Mouse (Mus musculus) c-Kit-negative CD71-positive TER-119-positive erythroid progenitor cells, embryonic 14.5 days (primary cell): Measurements from ENCODE around the gene Mfsd4a.

Experiments
- DNase-seq: peaks from one replicate; pipeline ENCODE4 v3.0.0-alpha.2; 2013; ENCODE audit warnings: low read depth, low spot score

The Mfsd4a gene

DNA sequence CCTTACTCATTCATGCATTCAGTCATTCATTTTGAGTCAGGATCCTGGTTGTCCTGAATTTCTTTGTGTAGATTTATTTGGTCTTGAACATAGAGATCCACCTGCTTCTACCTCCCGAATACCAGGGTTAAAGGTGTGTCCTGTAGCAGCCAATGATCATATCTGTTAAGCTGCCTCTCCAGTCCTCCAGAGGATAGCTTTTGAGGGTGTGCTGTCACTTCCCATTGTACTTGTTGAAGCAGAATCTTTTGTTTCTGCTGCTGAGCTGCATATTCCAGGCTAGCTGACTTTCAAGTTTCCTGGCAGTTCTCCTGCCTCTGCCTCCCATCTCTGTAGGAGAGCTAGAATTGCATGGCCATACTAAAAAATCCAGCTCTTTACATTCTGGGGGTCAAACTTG lies 51.2 kb downstream of the Mfsd4a start:
- DNase-seq, result no peak

DNA sequence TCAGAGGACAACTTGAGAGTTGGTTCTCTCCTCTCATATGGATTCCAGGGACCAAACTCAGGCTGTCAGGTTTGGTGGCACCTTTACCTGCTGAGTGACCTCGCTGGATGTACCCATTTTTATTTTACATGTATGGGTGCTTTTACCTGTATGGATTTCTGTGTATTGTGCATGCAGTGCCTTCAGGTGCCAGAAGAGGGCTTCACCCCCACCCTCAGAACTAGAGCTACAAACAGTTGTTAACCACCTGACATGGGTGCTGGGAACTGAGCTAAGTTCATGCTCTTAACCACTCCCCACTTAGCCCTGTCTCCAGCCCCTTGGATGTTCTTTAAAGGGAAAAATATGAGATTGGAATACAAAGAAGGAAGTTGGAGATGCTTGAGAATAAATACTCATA lies 53.1 kb downstream of the Mfsd4a start:
- DNase-seq, result no peak

DNA sequence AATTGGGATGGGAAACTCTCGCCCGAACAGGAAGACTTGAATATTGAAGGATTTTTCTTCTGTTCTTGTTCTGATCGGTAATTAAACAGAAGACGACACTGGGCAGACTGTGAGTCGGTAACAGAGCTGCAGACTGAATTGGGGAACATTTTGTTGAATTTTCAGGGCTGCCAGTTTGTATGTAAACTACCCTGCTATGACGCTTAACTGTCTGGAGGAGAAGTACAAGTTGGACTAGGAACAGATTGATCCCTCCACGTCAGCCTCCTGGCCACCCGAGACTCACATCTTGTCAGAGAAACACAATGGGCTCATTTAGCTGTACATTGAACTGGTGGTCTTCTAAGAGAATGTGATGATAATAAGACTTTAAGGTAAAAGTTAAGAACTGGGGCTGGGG lies 55.0 kb downstream of the Mfsd4a start:
- DNase-seq, result no peak

DNA sequence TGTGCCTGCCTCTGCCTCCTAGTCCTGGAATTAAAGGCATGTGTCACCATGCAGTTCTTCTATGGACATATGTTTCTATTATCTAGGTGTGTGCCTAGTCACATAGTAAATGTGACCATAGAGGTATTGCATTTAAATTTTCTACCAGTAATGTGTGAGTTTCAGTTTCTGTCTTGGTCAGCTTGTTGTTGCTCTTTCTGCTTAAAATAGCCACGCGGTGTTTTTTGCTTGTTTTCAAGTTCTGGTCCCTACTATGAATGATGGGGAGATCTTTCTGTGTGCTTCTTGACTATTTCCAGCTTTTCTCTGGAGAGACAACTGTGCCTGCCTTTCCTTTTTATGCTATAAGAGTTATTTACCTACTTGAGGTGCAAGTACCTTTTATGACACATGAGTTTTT lies 56.1 kb downstream of the Mfsd4a start:
- DNase-seq, result no peak

DNA sequence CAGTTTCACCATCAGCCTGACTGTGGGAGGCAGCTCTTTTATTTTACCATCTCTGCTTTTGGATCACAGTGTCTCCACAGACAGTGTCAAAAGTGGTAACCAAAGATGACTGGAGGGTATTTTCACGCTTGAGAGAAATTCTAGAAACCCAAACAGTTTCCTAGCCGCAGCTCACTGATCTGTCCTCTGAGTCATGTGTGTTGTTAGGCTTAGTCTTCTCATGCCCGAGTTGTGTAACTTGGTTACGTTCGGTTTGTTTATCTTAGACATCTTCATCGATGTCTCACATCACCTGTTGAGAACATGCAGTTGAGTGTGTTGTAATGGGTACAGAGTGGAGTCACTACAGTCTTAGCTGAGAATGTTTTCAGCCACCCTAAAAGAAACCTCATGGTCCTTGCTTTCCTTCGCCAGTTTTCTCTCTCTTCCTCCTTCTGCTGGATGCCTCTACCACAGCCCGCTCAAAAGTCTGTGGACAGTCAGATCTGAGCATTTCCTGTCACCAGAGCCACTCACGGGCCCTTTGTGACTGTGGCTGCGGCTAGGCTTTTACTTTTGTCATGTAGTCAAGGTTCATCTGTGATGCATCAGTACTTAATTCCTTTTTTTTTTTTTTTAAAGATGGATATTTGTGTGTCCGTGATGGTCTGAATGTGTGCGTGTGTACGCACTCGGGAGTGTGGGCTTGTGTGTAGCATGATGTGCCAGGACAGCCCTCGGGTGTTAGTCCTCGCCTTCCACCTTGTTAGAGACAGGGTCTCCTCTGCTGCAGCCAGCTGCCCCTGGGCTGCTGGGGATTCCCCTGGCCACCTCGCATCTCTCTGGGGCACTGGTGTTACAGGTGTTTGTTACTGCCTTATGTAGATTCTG lies 57.0 kb downstream of the Mfsd4a start:
- no peak for DNase-seq

DNA sequence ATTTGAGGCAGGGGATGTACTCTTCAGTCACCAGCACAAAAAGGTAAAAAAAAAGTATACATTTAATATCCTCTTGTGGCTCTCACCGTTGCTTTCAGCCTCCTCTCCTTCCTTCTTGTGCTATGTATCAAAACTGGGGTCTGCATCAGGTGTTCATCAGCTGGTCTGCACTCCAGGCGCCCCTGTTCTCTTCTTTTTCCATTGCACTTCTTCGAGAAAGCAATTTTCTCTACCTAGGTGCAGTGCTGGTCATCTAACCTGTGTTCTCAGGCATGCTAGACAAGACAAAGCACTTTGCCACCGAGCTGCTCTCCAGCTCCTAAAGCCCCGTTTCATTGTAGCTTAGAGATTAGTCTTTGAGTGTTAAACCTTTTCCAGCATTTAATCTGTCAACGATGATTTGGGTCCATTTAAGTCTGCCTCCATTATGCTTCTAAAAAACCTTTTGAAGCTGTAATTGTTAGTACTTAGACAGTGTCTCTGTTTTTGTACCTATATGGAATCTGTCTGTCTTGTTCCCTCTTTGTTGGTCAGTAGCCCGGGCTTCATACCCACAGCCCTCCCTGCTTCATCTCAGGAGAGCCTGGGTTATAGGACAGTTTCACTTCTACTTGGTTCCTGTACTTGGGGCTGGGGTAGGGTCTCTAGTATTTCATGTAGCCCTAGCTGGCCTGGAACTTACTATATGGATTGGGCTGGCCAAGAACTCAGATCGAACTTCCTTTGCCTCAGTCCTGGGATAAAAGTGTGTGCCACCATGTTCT lies 58.8 kb downstream of the Mfsd4a start:
- DNase-seq, result no peak

DNA sequence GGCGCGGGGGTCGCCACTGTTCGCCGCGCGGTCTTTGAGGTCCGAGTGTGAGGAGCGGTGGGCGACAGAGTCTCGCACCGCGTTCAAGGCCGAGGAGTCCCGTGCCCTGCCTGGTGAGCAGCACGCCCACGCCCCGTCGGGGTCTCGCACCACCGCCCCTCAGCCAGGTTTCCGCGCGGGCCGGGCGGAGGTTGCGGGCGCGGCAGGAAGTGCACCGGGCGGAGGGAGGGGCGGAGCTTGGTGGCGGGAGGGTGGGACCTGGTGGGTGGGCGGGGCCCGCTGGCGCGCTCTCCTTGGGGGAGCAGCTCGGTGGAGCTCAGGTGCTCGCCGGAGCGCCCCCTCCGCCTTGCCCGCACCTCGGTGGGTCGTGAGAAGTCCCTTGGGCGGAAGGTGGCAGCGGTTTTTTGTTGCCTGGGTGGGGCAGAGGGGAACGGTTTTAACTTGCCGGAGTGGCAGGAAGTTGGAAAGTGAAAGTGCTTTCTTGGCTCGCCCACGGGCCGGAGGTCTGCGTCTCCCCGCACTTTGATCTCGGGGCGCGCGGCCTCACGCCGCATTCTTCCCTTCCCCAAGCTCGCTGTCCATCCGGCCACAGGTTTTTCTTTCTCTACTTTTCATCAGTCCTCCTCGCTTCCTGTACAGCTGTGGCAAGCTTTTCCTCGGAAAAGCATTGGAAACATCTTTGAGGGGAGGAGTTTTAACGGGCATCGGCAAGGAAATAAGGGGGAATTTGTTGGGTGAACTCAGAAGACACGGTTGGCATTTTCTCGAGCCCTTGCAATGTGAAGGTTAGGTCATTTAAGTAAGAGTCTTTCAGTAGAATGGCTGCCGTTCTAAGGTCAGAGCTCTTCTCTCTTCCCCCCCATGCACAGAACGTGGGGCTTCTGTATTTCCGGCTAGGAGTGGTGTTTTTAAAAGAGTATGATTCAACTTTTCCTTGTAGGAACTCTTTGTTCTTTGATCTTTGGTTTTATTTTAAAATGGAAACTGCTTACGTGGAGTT lies 59.7 kb downstream of the Mfsd4a start:
- peak; percentile 77 for DNase-seq

DNA sequence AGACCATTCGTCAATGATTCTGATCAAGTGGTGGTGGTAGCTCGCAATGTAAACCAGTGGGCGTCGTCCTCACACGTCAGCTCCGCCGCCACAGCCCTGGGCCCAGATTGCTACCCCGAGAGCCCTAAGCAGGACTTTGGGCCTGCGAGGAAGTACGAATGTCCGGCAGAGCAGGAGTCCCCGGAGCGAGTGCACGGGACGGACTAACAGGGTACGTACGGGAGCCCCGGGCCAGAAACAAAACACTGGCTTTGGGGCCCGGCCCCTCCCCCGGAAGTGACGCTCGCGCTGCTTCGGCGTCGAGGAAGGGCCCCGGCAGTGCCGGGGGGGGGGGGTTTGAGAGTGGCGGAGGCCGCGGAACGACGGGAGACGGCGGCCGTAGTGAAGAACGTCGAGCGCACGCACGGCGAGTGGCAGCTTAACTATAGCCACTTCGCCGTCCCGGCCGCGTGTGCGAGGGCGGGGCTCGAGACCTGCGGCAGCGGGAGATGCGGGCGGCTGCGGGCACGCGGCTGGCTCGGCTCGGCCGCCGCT lies 60.5 kb downstream of the Mfsd4a start, which contains the start of gene Elk4:
Gene Elk4, plus strand, starts transcription at position 326 of the 534 bp plus-strand sequence.
- peak; percentile 71 for DNase-seq

DNA sequence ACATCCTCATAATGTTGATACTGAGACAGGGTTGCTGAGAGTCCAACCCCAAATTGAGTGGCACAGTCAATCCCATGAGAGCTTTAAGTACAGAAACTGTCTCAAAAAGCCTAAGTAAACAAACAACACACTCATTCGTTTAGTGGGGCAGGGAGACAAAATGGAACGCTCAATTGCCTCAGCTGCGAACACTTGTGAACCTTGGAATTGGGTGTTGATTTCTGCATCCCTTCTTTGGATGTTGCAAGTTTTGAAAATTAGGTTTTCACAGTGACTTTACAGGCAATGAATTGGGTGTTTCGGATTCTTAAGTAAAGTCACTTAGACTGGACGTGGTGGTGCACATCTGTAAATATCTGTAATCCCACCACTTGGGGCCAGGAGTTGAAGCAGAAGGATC lies 61.1 kb downstream of the Mfsd4a start:
- no peak for DNase-seq

DNA sequence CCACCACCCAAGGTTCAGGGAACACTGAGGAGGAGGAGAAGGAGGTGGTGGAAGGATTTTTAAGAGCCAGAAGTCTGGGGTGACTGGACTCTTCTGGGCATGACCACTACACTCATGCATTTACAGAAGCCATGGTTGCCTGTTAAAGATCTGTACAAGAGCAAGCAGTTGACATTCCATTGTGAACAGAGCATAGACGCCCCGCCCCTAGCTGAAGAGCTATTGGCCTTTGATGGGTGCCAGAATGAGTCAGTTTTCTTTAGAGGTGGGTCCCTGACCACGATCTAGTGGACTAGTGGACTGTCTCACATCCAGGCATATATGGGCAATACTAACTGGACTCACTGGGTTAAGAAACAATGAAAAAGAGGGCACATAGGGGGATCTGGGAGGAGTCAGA lies 61.8 kb downstream of the Mfsd4a start:
- no peak for DNase-seq

DNA sequence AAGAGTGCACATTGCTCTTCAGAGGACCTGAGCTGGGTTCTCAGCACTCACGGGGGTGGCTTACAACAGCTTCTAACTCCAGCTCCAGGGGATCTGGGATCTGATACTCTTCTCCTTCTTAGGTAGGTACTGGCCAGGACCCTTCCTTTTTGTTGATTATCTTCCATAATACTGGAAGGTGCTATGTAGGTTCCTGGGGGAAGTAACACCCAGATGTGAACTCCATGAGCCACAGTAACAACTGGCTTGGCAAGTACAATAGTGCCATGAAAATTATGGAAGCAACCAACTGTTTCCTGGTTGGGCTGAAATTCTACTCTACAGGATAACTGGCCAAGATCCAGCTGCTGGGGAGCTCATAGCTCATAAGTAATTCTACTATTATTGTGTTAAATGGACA lies 62.4 kb downstream of the Mfsd4a start:
- DNase-seq, result no peak

DNA sequence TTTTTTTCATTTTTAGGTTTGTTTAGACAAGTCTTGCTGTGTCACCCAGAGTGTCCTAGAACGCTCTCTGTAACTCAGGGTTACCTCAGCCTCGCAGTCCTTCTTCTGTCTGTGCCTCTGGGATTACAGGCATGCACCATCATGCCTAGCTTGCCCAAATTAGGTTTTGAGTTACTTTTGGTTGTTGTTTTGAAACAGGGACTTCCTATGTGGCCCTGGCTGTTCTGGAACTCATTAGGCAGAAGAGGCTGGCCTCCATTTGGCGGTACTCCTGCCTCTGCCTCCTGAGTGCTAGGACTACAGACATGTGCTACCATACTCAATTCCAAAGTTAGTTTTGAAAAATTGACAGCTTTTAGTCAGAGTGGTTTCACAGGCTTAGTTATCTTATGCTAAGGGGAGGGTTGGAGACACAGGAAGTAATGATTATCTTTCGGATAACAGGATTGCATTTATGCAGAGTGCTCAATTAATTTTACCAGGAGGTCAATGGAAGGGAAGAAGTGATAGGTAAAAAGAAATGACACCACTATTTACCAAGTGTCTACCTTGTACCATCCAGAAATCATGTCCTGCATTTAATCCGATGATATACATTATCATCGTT lies 63.2 kb downstream of the Mfsd4a start:
- no peak for DNase-seq

DNA sequence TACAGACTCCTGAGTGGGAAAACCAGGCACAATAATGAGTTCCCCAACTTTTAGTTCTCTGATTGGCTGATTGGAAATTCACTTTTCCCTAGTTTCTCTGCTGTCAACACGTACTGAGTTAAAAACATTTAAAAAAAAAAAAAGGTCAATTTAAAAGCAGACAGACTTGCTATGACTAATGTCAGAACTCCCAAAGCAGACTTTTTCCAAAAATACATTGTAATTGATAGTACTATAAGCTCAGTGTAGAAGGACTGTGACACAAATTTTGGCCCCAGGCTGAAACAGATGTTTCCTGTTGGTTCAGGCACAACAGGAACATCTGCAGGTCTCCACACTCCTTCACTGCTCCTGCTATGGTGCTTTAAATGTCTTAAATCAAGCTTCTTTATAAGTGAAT lies 64.0 kb downstream of the Mfsd4a start:
- DNase-seq, result no peak

DNA sequence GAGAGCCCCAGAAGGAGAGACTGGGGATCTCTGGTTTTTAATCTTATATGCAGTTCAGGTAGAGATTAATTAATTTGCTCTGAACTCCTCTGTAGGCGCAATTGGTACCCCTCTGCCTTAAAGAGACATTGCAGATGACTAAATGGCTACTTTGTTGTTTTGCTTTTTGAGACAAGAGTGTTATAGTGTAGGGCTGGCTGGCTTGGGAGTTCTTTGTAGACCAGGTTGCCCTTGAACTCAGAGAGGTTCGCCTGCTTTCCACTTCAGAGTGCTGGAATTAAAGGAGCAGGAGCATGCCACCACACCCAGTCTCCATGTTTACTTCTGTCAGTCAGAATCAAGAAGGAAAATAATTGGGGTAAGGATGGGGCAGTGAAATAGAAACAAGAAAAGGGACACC lies 64.8 kb downstream of the Mfsd4a start:
- no peak for DNase-seq

DNA sequence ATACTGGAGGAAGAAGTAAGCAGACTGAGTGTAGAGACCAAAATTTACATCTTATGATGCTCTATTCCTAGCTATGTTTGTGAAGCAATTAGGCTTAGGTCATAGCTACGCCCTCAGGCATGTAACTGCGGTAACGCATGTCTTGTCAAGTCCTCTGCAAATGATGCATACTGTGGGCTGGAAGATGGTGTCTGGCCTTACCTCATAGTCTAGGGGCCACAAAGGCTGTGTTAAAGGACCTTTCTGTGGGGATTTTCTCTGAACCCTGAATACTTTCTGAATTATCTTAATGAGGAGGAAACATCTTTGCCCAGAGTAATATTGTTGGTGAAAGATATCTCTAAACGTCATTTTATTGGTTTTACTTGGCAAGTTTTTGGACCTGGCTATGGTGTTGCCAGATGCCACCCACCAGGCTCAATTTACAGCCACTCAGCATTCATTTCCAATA lies 66.0 kb downstream of the Mfsd4a start:
- DNase-seq, result no peak

DNA sequence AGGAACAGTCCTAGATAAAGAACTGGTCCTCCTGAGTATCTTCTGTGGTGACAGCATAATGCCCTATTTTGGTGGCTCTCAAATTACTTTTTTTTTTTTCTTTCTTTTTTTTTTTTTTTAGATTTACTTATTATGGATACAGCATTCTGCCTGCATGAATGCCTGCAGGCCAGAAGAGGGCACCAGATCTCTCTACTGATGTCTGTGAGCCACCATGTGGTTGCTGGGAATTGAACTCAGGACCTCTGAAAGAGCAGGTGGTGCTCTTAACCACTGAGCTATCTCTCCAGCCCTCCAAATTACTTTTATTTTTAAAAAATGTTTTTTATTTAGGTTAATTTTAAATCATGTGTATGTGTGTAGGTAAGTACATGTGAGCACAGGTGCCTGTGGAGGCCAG lies 67.4 kb downstream of the Mfsd4a start:
- no peak for DNase-seq

DNA sequence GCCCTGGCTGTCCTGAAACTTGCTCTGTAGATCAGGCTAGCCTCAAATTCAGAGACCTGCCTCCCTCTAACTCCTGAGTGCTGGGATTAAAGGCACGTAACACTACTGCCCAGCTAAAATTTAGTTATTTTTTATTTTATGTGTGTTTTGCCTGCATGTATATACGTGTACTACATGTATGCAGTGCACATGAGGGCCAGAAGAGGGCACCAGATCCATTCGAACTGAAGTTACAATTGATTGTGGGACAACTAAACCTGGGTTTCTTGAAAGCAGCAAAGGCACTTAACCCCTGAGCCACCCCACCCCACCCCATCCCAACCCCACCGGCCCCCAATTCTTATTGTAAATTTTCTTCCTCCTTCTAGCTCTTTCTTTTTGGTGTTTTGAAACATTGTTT lies 72.8 kb downstream of the Mfsd4a start:
- no peak for DNase-seq

DNA sequence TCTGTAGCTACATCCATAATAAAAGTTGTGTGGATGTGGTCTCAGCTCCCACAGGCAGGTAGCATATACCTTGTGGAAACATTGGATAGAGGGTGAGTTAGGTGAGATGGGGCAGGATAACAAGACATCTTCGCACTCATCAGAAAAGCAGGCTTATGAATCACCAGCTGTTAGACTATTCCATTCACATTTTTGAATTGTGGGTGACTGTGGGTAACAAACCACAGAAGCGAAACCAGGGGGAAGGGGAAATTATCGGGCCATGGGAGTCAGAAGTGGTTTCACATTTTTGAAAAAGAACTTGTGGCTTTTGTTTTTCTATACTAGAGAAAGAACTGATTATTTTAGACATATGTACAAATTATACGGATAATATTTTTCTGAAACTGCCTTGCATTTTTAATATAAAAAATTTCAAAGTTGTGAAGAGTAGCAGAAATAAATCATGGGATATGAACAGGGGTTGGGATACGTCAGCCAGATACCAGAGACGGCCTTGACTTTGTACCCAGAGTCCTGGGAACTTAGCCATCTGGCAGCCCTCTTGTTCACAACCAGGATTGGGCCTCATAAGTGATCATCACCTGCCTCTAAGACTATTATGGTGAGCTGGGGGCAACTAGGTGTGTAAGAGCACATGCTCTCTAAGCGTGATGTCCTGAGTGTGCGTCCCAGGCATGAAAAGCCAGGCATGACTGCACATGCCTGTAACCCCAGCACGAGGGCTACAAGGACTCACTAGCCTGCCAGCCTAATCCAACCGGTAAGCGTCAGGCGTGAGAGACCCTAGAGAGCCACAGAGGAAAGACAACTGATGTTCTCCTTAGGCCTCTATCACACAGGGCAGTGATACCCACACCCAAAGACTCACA lies 74.5 kb downstream of the Mfsd4a start:
- no peak for DNase-seq

DNA sequence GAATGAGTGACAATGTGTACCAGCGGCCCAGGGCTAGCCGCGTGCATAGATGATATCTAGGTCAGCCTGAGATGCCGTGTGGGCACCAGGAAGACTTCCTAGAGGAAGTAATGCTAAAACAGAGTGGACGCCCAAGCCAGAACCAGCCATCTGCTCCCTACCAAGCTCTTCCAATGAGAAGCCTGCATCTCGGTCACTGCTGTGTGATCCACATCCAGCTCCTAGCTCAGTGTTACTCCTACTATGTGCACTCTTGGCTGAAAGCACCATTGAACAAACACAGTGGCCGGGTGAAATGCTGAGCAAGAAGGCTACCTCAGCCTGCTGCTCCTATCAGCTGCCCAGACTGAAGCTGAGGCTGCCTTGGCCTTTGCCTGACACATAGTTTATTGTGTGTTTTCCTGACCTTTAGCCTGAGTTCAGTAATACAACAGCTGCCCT lies 75.3 kb downstream of the Mfsd4a start:
- DNase-seq, result no peak
